Mouse (Mus musculus) retina, embryonic 14.5 days (tissue): ENCODE data around the gene Tesc.

Experiments
- DNase-seq: peaks from one replicate; pipeline ENCODE4 v3.0.0-alpha.2; 2015; ENCODE audit warnings: low spot score

Gene Tesc

DNA sequence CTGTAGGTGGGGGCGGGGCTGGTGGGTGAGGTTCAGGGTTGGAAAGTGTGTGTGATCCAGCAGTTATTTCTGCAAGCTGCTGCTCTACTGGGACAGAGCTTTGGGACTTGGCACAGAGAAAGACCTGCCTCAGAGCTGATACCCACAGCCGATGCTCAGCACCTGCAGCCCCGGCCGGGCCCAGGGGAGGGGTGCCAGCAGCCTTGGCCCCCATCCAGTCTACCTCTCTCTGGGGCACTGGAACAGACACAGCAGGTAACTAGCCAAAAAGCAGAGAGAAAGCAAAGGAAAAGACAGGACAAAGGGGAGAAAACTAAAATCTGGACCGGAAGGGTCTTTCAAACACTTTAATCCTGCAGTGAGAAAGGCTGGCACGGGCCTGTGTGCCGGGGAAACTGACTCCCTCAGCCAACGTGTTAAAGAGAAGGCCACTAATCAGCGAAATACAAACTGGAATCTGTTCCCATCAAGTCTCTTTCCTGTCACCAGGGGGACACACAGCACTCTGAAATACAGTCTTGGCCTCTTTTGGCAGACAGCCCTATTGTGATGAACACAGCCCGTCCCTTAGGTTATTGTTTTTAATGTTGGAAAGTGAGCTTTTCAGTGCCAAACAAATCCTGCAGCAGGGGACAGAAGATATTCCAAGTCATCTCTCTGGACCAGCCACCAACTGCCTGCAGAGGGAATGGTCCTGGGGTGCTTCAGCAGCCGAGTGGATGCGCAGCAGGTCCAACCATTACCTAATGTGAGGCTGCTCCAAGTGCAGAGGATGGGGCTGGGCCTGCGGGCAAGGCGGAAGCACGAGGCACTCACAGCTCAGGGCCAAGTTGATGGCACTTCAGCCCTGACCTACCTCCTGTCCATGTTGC lies 49.4 kb downstream of the Tesc start:
- no peak for DNase-seq

DNA sequence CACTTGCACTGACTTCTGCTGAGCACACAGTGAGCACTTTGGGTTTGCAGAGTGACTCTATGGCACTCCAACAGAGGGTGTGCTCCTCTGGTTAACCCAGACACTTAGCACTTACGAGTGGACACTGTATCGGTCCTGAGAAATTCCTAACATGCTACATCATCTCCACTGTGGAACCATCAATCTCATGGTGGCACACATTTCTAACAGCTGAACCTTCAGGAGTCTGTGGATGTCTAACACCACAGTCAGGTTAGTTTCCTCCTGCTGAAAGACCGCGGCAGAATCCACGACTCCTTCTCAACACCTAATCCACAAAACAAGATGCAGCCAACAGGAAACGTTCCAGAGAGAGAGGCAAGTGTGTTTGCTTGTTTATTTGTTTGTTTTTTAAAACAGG lies 51.0 kb downstream of the Tesc start:
- no peak for DNase-seq

DNA sequence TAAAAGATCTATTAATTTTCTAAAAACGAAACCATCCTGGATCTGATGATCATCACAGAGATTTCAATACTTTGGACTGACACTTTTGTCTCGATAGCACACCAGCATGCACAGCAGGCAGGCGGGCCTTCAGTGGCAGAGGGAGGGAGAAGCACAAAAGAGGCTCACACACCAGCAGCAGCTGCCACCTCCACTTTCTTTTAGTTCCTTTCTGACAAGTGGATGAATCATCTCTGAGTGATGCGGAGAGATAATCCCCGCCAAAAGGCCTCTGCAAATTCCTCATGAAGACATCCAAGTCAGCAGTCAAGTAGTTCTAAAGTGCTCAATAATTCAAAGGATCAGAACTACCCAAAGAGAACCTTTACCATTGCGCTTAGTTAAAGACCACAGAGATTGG lies 51.8 kb downstream of the Tesc start:
- peak; percentile 51 for DNase-seq

DNA sequence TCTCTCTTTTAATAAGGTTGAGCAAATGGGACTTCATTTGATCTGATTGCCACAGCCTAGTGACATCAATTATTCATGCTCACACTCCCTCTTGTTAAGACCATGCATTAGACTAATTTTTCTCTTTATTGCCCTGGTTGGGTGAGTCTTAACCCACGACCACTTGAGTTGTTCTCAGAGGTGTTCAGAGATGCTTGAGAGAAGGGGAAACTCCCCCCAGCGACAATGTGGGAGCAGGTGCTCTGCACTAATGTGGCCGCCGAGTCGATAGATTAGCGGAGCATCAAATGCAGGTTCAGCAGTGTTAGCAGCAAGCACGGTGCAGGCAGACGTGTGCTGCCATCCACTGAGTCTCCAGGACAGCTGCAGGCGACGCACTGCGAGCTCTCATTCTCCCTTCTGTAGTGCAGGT lies 52.3 kb downstream of the Tesc start:
- peak; percentile 60 for DNase-seq

DNA sequence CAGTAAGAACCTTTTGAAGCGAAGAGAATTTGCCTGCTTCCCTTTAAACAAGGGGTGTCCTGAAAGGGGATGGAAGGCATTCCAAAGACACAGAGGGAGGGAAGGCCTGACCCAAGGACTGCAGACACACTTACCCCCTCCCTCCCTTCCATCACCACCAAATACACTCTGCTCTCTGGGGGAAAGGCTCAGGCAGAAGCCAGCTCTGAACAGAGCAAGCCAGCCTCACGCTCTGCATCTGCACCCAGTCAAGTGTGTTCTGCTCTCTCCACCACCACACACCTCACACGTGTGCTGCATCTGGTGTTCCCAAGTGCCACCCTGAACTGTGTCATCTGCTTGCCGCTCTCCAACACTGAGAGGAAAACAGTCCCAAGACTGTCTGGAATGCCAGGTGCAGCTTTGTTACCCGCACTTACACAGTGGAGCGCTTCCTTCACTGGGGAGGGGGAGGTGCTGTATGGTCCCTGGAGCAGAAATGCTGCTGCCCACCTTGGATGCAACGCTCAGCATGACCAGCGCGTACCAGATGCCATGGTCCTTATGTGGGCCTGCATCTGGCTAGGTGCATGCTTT lies 53.9 kb downstream of the Tesc start:
- no peak for DNase-seq

DNA sequence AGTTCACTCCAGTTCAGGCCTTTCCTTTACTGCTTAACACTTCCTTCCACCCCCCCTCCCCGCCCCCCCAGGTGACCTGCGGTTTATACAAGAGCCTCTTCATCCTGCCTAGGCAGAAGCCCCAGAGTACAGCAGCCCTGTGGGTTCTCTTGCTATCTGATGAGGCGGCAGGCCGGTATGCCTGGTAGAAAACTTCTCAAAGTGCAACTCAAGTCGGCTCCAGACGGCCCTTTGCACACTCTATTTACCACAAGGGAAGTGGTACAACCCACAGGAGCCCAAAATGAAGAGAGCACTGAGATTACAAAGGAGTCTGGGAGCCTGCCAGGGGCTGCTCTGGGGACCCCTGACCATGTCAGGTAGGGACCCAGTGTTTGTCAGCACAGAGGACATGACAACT lies 54.5 kb downstream of the Tesc start:
- DNase-seq = no peak

DNA sequence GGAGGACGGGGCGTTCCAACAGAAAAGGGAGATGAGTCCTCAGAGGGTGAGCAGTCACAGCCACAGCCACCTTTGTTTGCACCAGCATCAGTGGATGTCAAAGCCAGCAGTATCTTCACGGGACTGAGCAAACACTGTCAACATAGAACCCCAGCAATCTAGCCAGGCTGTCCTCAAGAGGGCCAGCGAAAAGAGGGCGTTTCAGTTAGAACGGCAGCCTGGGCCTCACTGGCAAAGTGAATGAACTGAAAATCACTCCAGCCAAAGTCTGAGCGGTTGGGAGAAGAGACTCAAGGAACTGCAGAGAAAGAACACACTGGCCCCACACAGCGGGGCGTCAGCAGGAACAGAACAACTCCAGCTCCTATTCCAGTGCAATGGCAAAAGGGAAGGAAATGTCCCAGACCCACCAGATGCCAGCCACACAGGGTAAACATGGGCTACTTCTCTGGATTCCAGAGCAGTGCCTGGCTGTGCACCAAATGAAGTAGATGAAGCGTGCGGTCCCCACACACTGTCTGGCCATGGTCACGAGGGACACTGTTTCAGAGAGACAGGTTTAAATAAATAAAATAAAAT lies 55.6 kb downstream of the Tesc start:
- DNase-seq = no peak

DNA sequence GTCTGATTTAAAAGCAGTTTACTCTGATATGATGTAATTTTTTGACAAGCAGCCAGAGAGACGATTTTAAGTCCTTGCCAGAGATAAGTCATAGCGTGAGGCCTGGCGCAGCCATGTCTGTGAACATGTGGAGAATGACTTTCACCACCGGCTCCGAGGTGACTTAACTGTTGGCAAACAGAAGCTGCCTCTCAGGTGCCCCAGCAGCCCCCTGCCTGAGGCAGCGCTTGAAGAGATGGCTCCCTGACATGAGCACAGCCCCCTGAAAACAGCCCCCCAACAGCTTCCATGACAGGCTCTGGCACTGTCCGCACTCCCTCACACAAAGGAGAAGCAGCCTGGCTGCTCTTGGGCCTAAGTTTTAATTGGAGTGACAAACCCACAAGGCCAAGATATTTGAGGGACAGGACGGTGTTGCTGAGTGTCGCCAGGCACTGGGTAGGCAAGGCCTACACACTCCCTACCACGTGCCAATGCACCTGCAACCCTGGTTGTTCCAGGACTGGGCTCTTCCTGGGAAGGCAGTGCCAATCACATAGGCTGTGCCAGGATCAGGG lies 56.7 kb downstream of the Tesc start:
- no peak for DNase-seq

DNA sequence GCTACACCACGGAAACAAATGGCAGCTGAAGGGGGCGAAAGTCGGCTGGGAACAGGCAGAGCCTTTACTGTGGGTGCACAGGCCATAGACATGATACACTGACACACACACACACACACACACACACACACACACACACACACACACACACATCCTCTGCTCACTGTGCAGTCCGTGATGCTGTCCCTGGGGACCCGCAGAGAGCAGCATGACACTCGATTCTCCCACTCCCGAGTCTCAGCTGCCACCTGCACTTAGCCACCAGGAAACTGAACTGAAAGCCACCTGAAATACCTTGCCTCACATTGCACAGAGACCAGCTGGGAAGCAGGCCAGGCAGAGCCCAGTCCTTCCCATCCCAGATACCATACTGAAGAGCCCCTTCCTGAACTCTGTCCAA lies 57.8 kb downstream of the Tesc start:
- DNase-seq = no peak

DNA sequence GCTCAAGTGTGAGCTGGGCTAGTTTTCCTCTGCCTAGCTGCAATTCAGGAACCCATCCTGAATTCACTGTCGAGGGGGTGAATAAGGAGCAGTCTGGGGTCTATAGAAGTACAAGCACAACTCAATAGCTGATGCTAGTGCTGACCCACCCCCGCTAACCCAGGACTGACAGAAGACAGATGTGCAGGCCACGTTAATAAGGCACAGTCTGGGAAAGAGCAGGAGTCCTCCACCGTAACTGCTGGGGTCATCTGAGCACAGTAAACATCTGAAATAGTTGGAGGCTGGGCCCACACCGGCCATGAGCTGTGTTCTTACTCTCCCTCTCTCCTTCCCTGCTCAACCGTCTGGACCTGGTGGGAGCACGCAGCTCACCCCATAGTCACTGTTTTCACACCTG lies 59.4 kb downstream of the Tesc start:
- no peak for DNase-seq

DNA sequence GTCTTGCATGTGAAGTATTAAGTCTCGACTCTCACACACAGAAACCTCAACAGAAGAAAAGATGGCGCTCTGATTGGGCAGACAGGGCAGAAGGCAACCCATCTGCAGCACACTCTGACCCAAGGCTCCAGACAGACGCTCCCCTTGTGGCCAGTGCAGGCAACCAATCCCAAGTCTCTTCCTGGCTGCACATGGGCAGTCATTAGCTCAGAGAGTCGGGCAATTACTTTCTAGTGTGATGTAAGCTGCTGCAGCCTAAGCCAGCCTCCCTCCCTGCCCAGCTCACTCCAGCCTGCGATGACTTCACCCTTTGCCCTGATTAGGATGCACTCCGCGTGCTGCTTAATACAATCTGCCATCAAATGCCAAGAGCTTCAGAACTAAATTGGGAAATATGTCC lies 61.6 kb downstream of the Tesc start:
- DNase-seq = peak; percentile 81

DNA sequence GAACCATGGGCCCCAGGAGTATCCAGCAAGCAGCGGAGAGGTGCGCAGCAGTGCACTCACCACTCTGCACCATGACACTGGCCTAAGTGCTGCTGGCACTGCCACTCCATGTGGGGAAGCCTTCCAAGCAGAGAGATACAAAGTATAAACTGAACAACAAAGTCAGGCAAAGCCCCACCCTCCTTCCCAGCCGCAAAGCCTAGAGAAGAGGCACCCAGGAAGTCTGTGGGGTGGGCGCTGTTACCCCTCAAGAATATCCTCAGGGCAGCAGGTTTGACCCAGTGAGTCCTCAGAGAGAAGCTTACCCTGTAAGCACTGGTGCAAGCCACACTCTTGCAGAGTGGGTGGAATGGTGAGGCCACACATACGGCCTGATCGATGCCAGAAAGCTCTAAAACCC lies 62.6 kb downstream of the Tesc start:
- no peak for DNase-seq

DNA sequence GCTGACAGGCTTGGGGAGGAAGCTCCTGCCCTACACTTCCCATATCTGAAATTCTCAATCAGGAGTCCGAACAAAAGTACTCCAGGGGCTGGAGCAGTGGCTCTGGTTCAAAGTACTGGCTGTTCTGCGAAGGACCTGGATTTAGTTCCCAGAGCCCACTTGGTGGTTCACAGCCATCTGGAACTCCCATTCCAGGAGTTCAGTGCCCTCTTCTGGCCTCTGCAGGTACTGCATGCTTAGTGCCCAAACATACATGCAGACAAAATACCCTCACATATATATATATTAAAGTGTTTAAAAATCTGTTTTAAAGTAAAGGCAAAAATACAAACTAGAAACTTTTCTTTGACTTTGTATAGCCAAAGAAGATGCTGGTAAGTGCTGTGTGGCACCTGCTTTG lies 63.3 kb downstream of the Tesc start:
- peak; percentile 46 for DNase-seq

DNA sequence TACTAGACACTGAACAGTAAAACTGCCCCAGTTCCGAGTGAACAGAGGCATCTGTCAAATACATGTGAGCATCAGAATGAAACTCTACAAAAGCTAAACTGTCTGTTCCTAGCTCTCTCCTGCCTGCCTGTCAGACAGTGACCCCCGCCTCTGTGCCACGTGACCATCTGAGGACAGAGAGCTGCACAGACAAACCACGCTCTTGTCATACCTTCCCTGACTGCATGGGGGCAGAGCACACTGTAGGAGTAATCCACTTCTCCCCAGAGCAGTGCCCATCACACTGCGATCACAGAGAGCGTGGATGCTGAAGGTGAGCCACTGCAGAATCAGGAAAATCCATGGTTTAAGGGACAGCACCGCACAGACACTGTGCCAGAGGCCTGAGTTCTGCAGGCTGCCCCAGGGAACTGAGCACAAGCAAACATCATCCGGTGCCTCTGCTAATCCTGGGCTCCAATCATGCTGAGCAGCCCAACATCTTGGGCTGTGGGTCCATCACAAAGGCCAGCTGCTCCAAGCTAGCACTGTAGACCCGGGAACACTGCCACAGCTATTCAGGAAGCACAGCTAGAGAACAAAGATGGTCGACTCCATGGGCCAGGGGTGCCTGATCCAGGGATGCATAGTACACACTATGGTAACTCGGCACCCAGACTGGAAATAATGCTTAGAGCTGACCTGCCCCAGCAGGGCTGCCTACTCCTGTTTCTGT lies 65.9 kb downstream of the Tesc start:
- DNase-seq = no peak

DNA sequence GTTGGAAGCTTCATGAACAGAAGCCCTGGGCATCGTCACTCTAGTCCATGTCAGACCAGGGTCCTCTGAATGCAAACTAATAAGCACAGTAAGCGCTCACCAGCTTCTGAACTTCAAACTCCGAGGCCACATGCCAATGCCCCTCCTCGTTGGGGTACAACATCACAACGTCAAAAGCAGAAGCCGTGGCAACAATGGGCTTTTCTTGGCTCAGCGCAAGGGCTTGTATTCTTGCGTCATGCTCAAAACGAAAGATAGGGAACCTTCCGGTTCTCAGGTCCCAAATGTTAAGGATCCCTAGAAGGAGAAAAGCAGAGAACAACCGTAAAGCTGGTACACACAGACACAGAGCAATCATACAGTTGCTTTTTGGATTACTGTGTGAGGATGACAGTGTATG lies 67.9 kb downstream of the Tesc start:
- DNase-seq = no peak

DNA sequence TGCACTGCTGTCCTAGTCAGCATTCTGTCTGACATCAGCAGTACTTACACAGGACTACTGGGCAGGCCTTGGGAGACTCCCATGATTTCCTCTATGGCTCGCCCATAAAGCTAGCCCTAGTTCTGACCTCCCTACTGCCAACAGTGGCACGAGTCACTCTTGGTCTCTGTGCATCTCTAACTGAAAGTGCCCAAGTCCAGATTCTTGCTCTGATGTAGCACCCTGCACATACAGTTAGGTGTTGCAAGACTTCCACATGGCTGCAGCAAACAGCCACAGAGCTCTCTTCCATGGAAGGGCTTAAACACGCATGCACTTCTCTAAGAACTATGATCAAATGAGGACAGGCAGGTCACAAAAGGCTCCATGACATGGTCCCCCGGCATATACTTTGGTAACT lies 68.3 kb downstream of the Tesc start:
- DNase-seq = no peak

DNA sequence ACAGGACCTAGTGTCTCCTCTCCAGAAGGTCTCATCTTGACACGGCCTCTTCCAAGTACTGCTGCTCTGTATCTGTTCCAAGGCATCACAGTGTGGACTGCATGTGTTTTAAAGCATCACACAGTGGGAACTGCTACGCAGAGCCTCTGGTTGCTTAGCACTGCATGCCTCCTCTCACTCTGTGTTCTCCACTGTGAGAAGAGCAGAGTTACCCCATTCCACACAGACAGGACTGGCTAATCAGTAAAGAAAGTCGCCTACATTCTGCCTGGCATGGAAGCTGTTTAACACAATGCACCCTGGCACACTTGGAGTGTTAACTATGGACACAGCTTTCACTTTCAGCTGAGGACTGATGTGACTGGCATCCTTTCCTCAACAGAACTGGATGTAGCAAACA lies 68.8 kb downstream of the Tesc start:
- DNase-seq = no peak

DNA sequence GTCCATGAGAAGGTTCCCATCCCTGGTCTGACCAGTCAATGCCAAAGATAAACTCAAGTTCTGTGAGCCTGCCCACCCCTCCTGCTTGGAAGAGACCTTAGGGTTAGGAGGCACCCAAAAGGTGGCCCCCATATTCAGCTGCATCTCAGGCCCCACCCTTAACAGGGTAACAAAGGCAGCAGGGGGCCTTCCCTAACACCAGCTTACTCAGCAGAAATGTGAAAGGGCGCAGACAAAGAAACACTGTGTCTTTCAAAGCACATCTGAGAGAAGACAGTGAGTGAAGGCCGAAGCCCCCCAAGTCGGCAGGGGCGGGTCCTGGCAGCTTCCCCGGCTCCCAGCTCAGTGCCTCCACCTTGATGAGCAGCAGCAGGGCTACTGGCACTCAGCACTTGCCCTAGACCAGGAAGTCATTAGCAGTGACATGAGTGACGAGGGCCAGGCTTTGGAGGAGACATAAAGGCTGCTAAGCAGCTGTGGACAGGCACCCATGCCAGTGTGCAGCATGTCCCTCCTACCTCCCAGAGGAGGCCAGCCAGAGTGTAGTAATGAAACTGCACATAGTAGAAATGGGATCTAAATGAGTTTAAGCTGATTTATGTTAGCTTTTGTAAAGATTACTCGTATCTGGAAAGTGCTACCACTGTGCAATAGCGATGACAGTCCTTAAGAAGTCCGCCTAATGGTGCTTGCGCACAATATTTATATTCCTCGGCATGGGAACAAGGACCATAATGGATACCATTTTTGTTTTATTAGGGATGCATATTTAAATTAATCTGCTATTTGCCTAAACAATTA lies 71.7 kb downstream of the Tesc start:
- no peak for DNase-seq

DNA sequence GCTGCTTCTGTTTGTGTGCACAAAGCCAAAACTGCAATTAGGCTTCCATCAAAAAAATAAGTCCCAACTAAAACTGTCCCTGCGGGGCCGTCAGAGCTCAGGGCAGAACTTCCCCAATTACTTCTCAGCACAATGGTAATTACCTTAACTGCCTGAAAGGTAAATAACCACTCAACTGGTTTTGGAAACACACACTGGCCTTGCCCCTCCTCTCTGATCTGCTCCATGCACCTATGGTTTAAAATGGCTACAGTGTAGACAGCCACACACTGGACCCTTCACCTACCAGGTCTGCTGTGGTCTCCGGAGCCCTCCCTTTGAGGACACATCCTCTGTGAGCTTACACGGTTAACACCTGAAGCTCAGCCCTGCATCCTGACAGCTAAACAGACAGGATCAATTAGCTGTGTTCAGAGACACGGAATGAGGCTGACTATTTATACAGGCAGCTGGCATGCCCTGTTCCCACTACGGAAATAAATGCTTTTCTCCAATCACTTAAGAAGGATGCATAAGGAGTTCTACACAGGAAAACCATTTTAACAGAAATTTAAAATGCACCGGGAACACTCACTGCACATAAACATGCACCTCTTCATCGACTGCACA lies 72.4 kb downstream of the Tesc start:
- DNase-seq = no peak

DNA sequence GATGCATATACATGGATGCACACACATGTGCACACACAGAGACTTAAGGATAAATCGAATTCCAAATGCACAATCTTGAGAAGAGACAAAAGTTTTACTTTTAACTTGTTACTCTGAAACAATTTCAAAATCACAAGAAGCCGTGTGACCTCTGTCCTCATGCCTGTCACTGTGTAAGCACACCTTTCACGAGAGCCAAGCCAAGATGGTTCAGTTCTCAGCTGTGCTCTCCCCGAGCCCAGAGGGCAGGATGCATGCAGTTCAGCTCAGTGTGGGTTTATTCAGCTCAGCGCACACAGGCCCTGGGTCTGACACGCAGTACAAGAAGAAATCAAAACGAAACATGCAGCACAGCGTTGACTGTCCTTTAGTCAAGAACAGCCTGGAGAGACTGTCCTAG lies 78.0 kb downstream of the Tesc start:
- DNase-seq = no peak

DNA sequence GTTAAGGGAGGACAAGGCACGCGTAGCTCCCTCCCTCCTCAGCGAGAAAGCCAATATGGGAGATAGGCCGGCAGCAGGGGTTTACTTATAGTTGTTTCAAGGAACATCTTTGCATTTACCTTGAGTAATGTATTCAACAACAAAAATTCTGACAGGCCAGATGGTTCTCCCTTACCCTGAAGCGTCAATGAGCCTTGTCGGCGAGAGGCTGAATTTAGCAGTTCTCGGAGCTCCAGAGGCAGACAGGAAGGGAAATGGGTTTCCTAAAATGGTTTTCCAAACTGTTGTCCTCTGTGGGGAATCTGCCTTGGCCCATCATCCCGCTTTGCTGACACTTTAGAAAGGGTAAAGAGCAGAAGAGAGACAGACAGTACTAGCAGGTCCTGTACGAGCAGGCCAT lies 79.1 kb downstream of the Tesc start:
- no peak for DNase-seq
